Mouse (Mus musculus): Measurements from ENCODE around the gene Csnk2a2. TPM values are rescaled to one million over a fixed set of nuclear protein-coding genes. Genes with fewer than 3 reads are reported as not detected.

Gene Csnk2a2
- 2.7 and 3.1 TPM in 2 replicates for polyA plus RNA-seq (2015; fragmentation: Nextera tagmentation; extraction: Ambion mirVana)

DNA sequence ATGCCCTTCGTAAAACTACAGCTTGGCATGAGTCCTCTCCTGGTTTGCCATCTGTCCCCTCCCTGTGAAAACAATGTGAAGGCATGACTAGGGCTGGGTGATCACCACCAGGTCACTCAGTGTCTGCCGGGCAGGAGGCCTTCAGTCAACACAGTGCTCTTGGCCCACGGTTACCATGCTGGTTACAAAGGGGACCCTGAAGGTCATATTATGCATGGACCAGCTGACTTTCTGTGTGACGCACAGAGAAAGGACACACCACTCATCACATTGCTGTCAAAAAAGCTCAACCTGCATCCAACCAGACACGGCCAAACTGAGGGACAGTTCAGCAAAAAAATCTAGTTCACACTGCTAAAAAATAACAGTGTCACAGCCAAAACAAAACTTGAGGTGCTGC, at the start of gene Csnk2a2:
Gene Csnk2a2 (minus strand): TSS at position 34 of the 400 bp plus-strand sequence.
- Histone ChIP-seq H3K9me3 (replicated peaks; ENCODE audit: control insufficient read depth, low read length) (no peaks in the 10 kb centered on the region), H3K27me3 (ENCODE audit: control insufficient read depth, insufficient read depth, low read depth, low read length) (no peaks in the 10 kb centered on the region), H3K9ac (ENCODE audit: low read depth, low read length) (peak within 1 kb of the TSS; percentile 89), H3K27ac (ENCODE audit: low read length) (no peak within 1 kb of the TSS), H3K4me1 (ENCODE audit: control insufficient read depth, low read depth, low read length) (peaks cover 13% of the 10 kb centered on the region), H3K4me2 (ENCODE audit: low read depth, low read length) (peak within 1 kb of the TSS; percentile 54), H3K4me3 (ENCODE audit: low read depth, low read length) (peak within 1 kb of the TSS; percentile 85), H3K36me3 (ENCODE audit: control insufficient read depth, insufficient read depth) (no peaks in the 10 kb centered on the region)
- ATAC-seq (ENCODE audit: low read depth): no peak
- WGBS (ENCODE audit: insufficient replicate concordance): 72% methylated on average over 5 of the region's 5 CpGs

DNA sequence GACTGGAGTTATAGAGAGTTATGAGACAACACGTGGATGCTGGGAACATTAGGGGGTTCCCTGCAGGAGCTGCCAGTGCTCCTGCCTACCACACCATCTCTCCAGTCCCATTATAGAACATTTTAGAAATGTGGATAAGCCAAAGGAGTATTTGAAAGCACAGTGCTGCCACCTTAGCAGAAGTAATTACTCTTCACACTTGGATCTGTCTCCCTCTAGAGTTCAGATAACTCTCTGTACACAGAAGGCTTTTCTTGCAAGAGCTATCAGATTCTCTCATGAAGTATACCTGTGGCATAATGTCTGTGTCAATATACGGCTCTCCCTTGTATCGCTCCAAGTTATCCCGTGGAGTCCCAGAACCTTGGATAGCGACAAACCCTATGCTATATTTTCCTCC, 49.6 kb upstream of the Csnk2a2 start:
- H3K4me1 ChIP-seq (ENCODE audit: control insufficient read depth, low read depth, low read length): no peaks in the 10 kb centered on the region
- no peaks in the 10 kb centered on the region for H3K9me3 ChIP-seq (replicated peaks; ENCODE audit: control insufficient read depth, low read length)
- WGBS (ENCODE audit: insufficient replicate concordance): 63% methylated on average over 5 of the region's 5 CpGs
- H3K4me2 ChIP-seq (ENCODE audit: low read depth, low read length): no peak overlapping the region
- no peak overlapping the region for H3K27ac ChIP-seq (ENCODE audit: low read length)
- no peaks in the 10 kb centered on the region for H3K27me3 ChIP-seq (ENCODE audit: control insufficient read depth, insufficient read depth, low read depth, low read length)
- ATAC-seq (ENCODE audit: low read depth): no peak
- no peak overlapping the region for H3K4me3 ChIP-seq (ENCODE audit: low read depth, low read length)
- H3K9ac ChIP-seq (ENCODE audit: low read depth, low read length): no peak overlapping the region
- H3K36me3 ChIP-seq (ENCODE audit: control insufficient read depth, insufficient read depth): no peaks in the 10 kb centered on the region

GRCm38 (mm10) chr8:95533584-95534387, 43.9 kb upstream of the Csnk2a2 start, which contains the start of gene Ccdc113:
Gene Ccdc113 (plus strand): TSS chr8:95534085.
- Histone ChIP-seq H3K9me3 (replicated peaks; ENCODE audit: control insufficient read depth, low read length) (no peaks in the 10 kb centered on the region), H3K27ac (ENCODE audit: low read length) (no peak within 1 kb of the TSS), H3K4me2 (ENCODE audit: low read depth, low read length) (peak within 1 kb of the TSS; percentile 63), H3K27me3 (ENCODE audit: control insufficient read depth, insufficient read depth, low read depth, low read length) (no peaks in the 10 kb centered on the region), H3K36me3 (ENCODE audit: control insufficient read depth, insufficient read depth) (no peaks in the 10 kb centered on the region), H3K9ac (ENCODE audit: low read depth, low read length) (no peak within 1 kb of the TSS), H3K4me3 (ENCODE audit: low read depth, low read length) (peak within 1 kb of the TSS; percentile 39), H3K4me1 (ENCODE audit: control insufficient read depth, low read depth, low read length) (peaks cover 2% of the 10 kb centered on the region)
- ATAC-seq (ENCODE audit: low read depth): 0 out of 2 replicates have a peak, but pooled peaks have one; percentile 47
- WGBS (ENCODE audit: insufficient replicate concordance): 9% methylated on average over 33 of the region's 33 CpGs

DNA sequence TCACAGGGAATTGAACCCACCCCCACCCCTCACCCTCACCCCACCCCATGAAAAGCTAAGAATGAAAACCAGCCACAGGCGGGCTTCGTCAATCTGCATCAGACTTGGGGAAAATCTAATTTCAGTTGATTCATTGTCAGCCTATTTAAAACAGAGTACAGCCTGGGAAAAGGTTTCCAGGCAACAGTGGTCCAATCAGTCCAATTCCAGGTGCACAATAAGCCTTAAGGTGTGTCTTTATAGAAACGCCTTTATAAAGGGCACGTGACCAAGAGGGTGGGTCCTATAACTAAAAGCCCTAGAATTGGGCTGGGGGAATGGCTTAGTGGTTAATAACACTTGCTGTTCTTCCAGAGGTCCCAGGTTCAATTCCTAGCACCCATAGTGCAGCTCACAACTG, 42.4 kb upstream of the Csnk2a2 start:
- 52% methylated on average over 4 of the region's 4 CpGs for WGBS (ENCODE audit: insufficient replicate concordance)
- peaks cover 2% of the 10 kb centered on the region for H3K4me1 ChIP-seq (ENCODE audit: control insufficient read depth, low read depth, low read length)
- ATAC-seq (ENCODE audit: low read depth): no peak

GRCm38 (mm10) chr8:95528750-95529310, 39.0 kb upstream of the Csnk2a2 start:
- 50% methylated on average over 9 of the region's 9 CpGs for WGBS (ENCODE audit: insufficient replicate concordance)
- H3K4me3 ChIP-seq (ENCODE audit: low read depth, low read length): no peak overlapping the region
- peaks cover 2% of the 10 kb centered on the region for H3K4me1 ChIP-seq (ENCODE audit: control insufficient read depth, low read depth, low read length)

More for the DNA sequence above, 42.4 kb upstream of the Csnk2a2 start:
- Histone ChIP-seq H3K27me3 (ENCODE audit: control insufficient read depth, insufficient read depth, low read depth, low read length) (no peaks in the 10 kb centered on the region), H3K27ac (ENCODE audit: low read length) (no peak overlapping the region), H3K4me2 (ENCODE audit: low read depth, low read length) (no peak overlapping the region), H3K36me3 (ENCODE audit: control insufficient read depth, insufficient read depth) (no peaks in the 10 kb centered on the region), H3K9me3 (replicated peaks; ENCODE audit: control insufficient read depth, low read length) (no peaks in the 10 kb centered on the region), H3K9ac (ENCODE audit: low read depth, low read length) (no peak overlapping the region), H3K4me3 (ENCODE audit: low read depth, low read length) (no peak overlapping the region)

GRCm38 (mm10) chr8:95528194-95528593, 38.4 kb upstream of the Csnk2a2 start:
- no peaks in the 10 kb centered on the region for H3K4me1 ChIP-seq (ENCODE audit: control insufficient read depth, low read depth, low read length)
- no peak overlapping the region for H3K4me2 ChIP-seq (ENCODE audit: low read depth, low read length)
- no peaks in the 10 kb centered on the region for H3K27me3 ChIP-seq (ENCODE audit: control insufficient read depth, insufficient read depth, low read depth, low read length)
- H3K4me3 ChIP-seq (ENCODE audit: low read depth, low read length): no peak overlapping the region
- H3K27ac ChIP-seq (ENCODE audit: low read length): no peak overlapping the region
- ATAC-seq (ENCODE audit: low read depth): no peak
- H3K36me3 ChIP-seq (ENCODE audit: control insufficient read depth, insufficient read depth): no peaks in the 10 kb centered on the region
- whole genome bisulfite sequencing (ENCODE audit: insufficient replicate concordance): 67% methylated on average over 10 of the region's 10 CpGs
- H3K9me3 ChIP-seq (replicated peaks; ENCODE audit: control insufficient read depth, low read length): no peaks in the 10 kb centered on the region
- H3K9ac ChIP-seq (ENCODE audit: low read depth, low read length): no peak overlapping the region

More at GRCm38 (mm10) chr8:95528750-95529310, 39.0 kb upstream of the Csnk2a2 start:
- H3K9me3 ChIP-seq (replicated peaks; ENCODE audit: control insufficient read depth, low read length): no peaks in the 10 kb centered on the region
- H3K36me3 ChIP-seq (ENCODE audit: control insufficient read depth, insufficient read depth): no peaks in the 10 kb centered on the region
- H3K9ac ChIP-seq (ENCODE audit: low read depth, low read length): no peak overlapping the region
- no peak overlapping the region for H3K27ac ChIP-seq (ENCODE audit: low read length)
- no peak overlapping the region for H3K4me2 ChIP-seq (ENCODE audit: low read depth, low read length)
- ATAC-seq (ENCODE audit: low read depth): no peak
- no peaks in the 10 kb centered on the region for H3K27me3 ChIP-seq (ENCODE audit: control insufficient read depth, insufficient read depth, low read depth, low read length)

DNA sequence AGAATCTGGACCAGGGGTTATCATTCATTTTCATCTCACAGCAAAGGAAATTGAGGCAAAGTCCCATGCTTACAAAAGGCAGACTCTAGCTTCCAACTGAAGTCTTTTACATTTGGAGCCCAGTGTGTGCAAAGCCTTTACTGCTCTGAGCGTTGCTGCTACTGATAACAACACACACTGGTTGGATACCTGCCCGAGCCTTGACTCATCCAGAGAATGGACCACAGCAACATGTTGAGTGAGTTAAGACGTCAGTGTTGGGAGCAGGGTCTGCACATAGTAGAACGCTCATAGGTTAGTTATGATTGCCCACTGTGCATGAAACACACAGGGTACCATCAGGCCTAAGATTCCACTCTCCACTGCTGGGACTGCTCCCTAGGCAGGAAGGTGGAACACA, 34.2 kb upstream of the Csnk2a2 start:
- no peak for ATAC-seq (ENCODE audit: low read depth)
- Histone ChIP-seq H3K4me2 (ENCODE audit: low read depth, low read length) (no peak overlapping the region), H3K27ac (ENCODE audit: low read length) (no peak overlapping the region), H3K9me3 (replicated peaks; ENCODE audit: control insufficient read depth, low read length) (no peaks in the 10 kb centered on the region), H3K27me3 (ENCODE audit: control insufficient read depth, insufficient read depth, low read depth, low read length) (no peaks in the 10 kb centered on the region), H3K36me3 (ENCODE audit: control insufficient read depth, insufficient read depth) (no peaks in the 10 kb centered on the region), H3K9ac (ENCODE audit: low read depth, low read length) (no peak overlapping the region), H3K4me3 (ENCODE audit: low read depth, low read length) (no peak overlapping the region), H3K4me1 (ENCODE audit: control insufficient read depth, low read depth, low read length) (no peaks in the 10 kb centered on the region)
- WGBS (ENCODE audit: insufficient replicate concordance): 55% methylated on average over 4 of the region's 4 CpGs

GRCm38 (mm10) chr8:95516928-95517327, 27.1 kb upstream of the Csnk2a2 start:
- 63% methylated on average over 6 of the region's 6 CpGs for WGBS (ENCODE audit: insufficient replicate concordance)
- Histone ChIP-seq H3K27me3 (ENCODE audit: control insufficient read depth, insufficient read depth, low read depth, low read length) (no peaks in the 10 kb centered on the region), H3K4me2 (ENCODE audit: low read depth, low read length) (no peak overlapping the region), H3K9ac (ENCODE audit: low read depth, low read length) (no peak overlapping the region), H3K4me1 (ENCODE audit: control insufficient read depth, low read depth, low read length) (no peaks in the 10 kb centered on the region), H3K9me3 (replicated peaks; ENCODE audit: control insufficient read depth, low read length) (no peaks in the 10 kb centered on the region), H3K4me3 (ENCODE audit: low read depth, low read length) (no peak overlapping the region), H3K27ac (ENCODE audit: low read length) (no peak overlapping the region), H3K36me3 (ENCODE audit: control insufficient read depth, insufficient read depth) (no peaks in the 10 kb centered on the region)
- ATAC-seq (ENCODE audit: low read depth): no peak

GRCm38 (mm10) chr8:95513219-95513618, 23.4 kb upstream of the Csnk2a2 start:
- Histone ChIP-seq H3K9ac (ENCODE audit: low read depth, low read length) (no peak overlapping the region), H3K27ac (ENCODE audit: low read length) (no peak overlapping the region), H3K4me3 (ENCODE audit: low read depth, low read length) (no peak overlapping the region), H3K27me3 (ENCODE audit: control insufficient read depth, insufficient read depth, low read depth, low read length) (no peaks in the 10 kb centered on the region), H3K36me3 (ENCODE audit: control insufficient read depth, insufficient read depth) (no peaks in the 10 kb centered on the region), H3K4me2 (ENCODE audit: low read depth, low read length) (no peak overlapping the region), H3K4me1 (ENCODE audit: control insufficient read depth, low read depth, low read length) (no peaks in the 10 kb centered on the region), H3K9me3 (replicated peaks; ENCODE audit: control insufficient read depth, low read length) (no peaks in the 10 kb centered on the region)
- WGBS (ENCODE audit: insufficient replicate concordance): 53% methylated on average over 4 of the region's 4 CpGs
- ATAC-seq (ENCODE audit: low read depth): no peak

Data from liver, embryonic 16.5 days (tissue).